Mouse (Mus musculus) megakaryocyte progenitor cell, adult 5-6 weeks (primary cell): ENCODE measurements around the gene Dlgap3. TPM values are rescaled to one million over a fixed set of nuclear protein-coding genes. Genes with fewer than 3 reads are reported as not detected.
A peak's percentile ranks its signal among the peaks of the same experiment; 100 is the strongest.

Source experiments
- ATAC-seq: replicated peaks from 2 replicates; pipeline ENCODE4 v1.8.0; 2016; ENCODE audit warnings: mild to moderate bottlenecking, moderate TSS enrichment, inconsistent platforms; ENCODE audit not compliant: poor library complexity
- total RNA-seq, 2 experiments: library from RNA; stranded (forward) in 1 of 2; stranded (reverse) in 1 of 2; fragments of 157-497, 149-512 nt in 1 of 2; fragments of 200-1000 nt in 1 of 2; gene quantifications; 2 replicates each; pipeline versions ENCODE4 v1.2.3 to v1.2.4; 2015 to 2017

Gene Dlgap3
- total RNA-seq (2015) (not detected in 2 replicates), total RNA-seq (2017) (not detected in 2 replicates)

GRCm38 (mm10) chr4:127168914-127169345, at the start of gene Dlgap3:
Dlgap3 (plus strand) TSS chr4:127169204.
- no peak for ATAC-seq

GRCm38 (mm10) chr4:127123391-127123790, 45.6 kb upstream of the Dlgap3 start, which contains the start of gene Tmem35b:
Tmem35b (plus strand) TSS chr4:127123691.
- no peak for ATAC-seq

DNA sequence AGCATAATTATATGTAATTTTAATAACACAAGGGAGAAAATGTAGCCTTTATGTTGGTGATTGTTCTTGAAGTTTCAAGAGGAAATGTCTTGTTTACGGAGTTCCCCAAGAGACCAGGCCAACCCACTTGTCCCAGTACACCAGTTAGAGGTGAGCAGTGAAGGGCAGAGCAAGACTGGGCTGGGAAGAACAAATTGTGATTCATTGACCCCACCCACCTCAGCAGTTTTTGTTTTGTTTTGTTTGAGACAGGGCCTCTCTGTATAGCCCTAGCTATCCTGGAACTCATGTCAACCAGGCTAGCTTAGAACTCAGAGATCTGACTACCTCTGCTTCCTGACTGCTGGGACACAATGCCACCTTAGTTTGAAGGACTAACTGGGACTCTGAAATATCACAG, 44.7 kb upstream of the Dlgap3 start:
- no peak for ATAC-seq

GRCm38 (mm10) chr4:127125834-127126463, 43.1 kb upstream of the Dlgap3 start:
- peak; percentile 100 for ATAC-seq

DNA sequence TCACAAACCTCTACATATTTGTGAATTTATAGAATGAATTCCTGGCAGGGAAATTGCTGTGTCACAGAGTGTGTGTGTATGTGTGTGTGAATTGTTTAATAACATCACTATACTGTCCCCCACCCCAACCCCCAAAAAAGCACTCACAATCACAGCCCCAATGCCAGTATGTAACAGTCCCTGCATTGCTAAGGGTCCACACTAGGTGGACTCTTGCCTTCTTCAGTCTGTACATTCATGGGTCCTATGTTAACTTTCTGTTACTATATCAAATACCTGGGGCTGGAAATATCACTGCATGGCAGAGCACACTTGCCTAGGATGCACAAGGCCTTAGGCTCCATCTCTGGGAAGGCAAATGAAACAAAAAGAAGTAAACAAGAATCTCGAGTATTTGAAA, 34.3 kb upstream of the Dlgap3 start:
- no peak for ATAC-seq

- no peak for ATAC-seq
Measured at GRCm38 (mm10) chr4:127137591-127137990, 31.4 kb upstream of the Dlgap3 start.

- no peak for ATAC-seq
Measured at GRCm38 (mm10) chr4:127138486-127138885, 30.5 kb upstream of the Dlgap3 start.

DNA sequence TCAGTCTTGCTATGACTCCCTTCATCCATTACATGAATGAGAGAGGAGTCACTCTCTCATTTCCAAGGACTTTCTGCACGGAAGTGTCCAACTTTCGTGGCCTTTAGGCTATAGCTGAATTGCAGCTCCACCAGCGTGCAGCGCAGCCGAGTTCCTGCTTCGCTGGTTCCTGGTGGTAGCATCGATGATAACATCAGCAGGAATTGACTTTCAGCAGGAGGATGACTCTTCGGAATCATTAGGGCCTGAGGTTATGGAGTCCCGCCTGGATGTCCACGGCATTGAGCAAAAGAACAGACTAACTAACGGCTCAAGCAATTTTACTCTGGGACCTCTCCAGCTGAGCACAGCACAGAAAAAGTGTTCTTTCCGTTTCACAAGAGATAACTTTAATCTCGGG, 19.0 kb upstream of the Dlgap3 start:
- no peak for ATAC-seq

GRCm38 (mm10) chr4:127153345-127153744, 15.7 kb upstream of the Dlgap3 start:
- ATAC-seq, result no peak

DNA sequence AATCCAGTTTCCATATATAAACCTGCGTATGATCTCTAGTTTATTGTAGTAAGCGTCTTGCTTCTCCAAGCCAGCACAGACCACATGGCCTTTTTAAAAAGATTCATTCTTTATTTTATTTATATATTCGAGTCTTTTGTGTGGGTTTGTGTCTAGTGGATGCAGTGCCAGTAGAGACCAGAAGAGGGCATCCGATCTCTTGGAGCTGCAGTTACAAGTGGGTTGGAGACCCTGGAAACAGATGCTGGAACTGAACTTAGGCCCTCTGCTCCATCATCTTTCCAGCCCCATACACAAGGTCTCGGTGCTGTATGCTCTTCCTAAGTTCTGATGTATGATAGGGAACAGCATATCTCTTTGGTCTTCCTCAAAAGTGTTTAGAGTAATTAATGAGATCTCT, 13.2 kb upstream of the Dlgap3 start:
- no peak for ATAC-seq

- no peak for ATAC-seq
Measured at GRCm38 (mm10) chr4:127157746-127158145, 11.3 kb upstream of the Dlgap3 start.

GRCm38 (mm10) chr4:127163926-127164325, 5.1 kb upstream of the Dlgap3 start:
- no peak for ATAC-seq

DNA sequence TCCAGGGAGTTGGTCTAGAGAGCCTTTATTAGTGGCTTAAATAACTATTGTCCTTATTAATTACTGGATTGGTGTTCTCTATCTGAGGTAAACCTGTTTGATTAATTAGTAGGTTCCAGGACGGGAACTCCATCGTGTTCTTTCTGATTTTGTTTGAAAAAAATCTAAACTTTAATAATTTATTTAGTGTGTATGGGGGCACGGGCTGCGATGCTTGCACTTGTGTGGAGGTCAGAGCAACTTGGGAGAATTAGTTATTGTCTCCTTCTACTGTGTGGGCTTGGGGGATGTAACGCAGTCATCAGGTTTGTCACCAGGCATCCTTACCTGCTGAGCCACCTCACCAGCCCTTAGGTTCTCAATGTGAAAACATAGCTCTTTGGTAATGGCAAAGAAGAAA, 1.9 kb upstream of the Dlgap3 start:
- no peak for ATAC-seq

GRCm38 (mm10) chr4:127167731-127168130, 1.3 kb upstream of the Dlgap3 start:
- ATAC-seq, result no peak

DNA sequence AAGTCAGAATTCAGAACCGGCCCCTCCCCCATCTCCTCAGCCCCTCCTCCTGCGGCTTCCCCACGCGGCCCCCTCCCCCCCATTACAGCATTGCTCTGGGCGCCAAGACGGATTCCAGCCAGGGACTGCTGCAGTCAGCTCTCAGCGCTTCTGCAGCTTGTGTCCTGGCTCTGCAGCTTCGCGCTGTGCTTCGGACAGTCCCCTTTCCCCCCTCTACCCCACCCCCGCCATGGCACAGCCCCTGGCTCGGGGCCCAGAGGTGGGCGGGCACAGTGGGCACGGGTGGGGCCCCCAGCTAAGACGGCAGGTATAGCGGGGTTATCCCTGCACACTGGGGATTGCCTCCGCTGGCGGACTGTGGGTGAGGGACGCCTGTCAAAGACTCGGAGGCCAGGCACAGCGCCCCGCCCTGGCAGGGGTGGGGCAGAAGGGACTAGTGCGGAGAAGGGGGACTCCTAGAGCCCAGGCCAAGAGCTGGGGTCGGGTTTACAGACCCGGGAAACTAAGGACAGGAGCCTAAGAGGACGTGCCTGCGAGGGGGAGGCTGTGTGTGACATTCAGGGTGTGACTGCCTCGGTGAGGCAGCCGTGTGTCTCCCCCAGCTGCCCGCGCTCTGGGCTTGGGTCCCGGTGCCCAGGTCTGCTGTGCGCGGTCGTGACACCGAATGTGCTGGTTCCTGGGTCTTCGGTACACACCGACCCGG, 642 bp upstream of the Dlgap3 start:
- peak; percentile 41 for ATAC-seq

DNA sequence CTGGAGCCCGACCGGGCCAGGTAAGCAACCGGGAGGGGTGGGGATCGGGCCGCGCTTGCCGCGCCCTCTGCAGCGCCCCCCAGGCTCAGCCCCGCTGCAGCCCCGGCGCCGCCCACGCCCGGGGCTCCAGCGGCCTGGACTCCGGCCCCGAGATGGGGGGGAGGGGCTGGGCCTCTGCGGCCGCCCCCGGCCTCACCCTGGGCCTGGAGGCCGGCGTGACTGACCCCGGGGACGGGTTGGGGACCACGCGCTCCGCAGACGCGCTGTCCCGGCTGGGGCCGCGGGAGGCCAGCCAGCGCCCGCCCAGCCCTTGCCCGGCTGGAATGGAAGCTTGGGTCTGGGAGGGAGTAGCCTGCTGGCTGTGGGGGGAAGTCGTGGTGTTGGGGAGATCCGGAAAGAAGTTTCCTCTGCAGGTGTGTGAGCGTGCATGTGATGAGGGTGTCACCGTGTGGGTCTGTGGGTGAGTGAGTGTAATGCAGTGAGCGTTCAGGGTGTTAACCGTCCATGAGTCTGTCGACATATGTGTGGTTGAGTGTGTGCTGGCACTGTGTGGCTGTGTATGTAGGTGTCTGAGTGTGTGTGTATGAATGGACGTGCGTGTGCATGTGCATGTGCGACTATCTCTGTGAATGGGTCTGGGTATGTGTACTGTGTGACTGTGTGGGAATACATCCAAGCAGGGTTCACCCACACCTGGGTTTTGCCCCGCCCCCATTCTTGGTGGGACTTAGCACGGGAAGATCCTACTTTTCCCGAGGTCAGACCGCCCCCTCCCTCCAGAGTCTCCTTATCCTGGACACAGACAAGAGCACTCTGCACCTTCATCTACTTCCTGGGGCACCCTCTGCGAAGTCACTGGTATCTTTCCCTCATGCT, 580 bp downstream of the Dlgap3 start:
- peak; percentile 43; the same call in 1 of the 2 replicates for ATAC-seq

DNA sequence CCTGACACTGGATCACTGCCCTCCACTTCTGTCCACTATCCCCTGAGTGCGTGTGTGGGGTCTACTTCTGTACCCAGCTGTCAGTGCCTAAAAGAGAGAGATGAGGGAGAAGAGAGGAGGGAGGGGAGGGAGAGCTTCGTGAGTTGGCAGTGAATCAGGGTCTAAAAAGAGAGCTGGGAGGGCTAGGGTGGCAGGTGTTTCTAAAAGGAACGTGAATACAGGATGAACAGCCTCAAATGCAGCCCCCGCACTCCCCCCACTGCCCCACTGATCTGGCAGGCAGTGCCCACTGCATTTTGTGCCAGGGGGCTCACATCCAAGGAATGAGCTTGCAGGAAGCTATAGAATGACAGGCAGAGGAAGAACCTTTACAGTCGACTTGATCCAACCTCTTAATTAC, 1.9 kb downstream of the Dlgap3 start:
- ATAC-seq, result no peak

DNA sequence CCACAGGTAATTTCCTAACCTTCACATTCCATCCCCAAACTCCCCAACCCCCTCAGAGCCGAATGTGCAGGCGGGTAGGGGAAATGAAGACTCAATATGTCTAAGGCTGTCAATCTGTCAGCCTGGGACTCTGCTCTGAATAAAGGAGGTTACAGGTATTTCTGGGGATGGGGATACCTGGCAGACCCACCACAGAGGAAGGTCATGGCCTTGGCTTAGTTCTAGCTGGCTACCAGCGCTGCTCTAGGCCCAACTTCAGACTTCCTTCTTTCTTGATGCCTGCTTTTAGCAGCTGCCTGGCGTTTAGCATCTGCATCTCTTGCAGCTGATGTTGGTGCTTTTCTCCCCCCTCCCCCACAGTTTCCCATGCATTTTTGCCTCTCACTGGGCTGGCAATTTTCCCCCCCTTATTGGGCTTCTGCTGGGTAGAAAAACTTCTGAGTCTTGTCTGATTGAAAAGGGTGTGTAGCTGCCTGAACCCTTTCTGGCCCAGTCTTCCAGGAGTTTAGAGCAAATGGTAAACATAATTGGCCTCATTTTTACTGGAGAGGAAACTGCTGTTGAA, 2.4 kb downstream of the Dlgap3 start:
- ATAC-seq, result no peak

DNA sequence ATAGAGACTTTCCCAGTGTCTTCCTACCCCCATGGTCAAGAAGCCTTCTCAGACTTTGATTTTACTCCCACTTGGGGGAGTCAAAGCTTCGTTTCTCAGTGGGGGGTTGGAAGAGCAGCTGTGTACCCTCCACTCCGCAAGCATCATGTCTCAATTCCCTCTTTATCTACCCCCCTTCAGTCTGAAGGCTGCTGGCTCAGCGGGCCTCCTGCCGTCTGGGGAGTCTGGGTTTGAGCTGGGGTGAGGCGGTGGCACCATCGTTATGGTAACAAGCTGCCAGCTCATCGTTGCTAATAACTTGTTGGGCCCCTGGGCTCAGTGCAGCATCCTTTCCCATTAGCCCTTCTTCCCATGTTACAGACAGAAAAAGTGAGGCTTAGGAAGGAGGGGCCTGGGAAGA, 3.1 kb downstream of the Dlgap3 start:
- no peak for ATAC-seq

DNA sequence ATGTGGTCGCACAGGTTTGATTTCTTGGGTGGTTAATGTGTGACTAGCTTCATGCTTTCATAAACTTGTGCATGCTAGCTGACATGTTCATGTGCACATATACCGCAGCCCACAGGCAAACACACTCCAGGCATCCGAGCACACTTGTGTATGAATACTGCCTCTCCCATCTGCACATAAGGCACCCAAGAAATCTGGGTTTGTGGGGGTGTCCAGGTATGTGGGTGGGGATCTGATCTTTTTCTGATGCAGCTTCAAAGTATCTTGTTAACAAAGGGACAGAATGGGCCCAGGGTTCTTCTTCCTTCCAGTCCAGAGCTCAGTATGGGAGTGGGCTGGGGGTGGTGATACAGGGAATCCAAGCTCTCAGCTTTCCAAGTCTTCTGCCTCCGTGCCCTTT, 3.6 kb downstream of the Dlgap3 start:
- ATAC-seq, result no peak

- peak; percentile 94 for ATAC-seq
Measured at GRCm38 (mm10) chr4:127173461-127173860, 4.5 kb downstream of the Dlgap3 start.
